Mouse (Mus musculus) neural tube, embryonic 12.5 days (tissue): ENCODE measurements around the gene Lasp1. TPM values are rescaled to one million over a fixed set of nuclear protein-coding genes. Genes with fewer than 3 reads are reported as not detected.
"Not testable (repeated sequence)": the region's sequence is repeated elsewhere in the genome, so short reads cannot be mapped to it uniquely, and the experiment has no call there.

Source experiments
- ATAC-seq: fragments of 200-750 bp; cut with Nextera tagmentation; 2 replicates; pipeline ENCODE4 v1.8.0; 2017; ENCODE audit warnings: low read depth, mild to moderate bottlenecking, moderate TSS enrichment, moderate library complexity; ENCODE audit not compliant: low FRiP score
- H3K27ac ChIP-seq: fragments of 300-500 bp; sonication (generic); 2 replicates; pipeline ENCODE4 v1.5.1; 2016
- H3K27me3 ChIP-seq: fragments of 300-500 bp; sonication (generic); replicated peaks from 2 replicates; pipeline ENCODE4 v1.6.1; 2016; ENCODE audit warnings: mild to moderate bottlenecking
- H3K36me3 ChIP-seq: fragments of 300-500 bp; sonication (generic); 2 replicates; pipeline ENCODE4 v1.6.1; 2016; ENCODE audit warnings: mild to moderate bottlenecking
- H3K4me1 ChIP-seq: fragments of 300-500 bp; sonication (generic); 2 replicates; pipeline ENCODE4 v1.6.1; 2016
- H3K4me2 ChIP-seq: fragments of 300-500 bp; sonication (generic); replicated peaks from 2 replicates; pipeline ENCODE4 v1.6.1; 2016; ENCODE audit warnings: mild to moderate bottlenecking
- H3K4me3 ChIP-seq: fragments of 300-500 bp; sonication (generic); 2 replicates; pipeline ENCODE4 v1.5.1; 2016
- H3K9ac ChIP-seq: fragments of 300-500 bp; sonication (generic); 2 replicates; pipeline ENCODE4 v1.6.1; 2016; ENCODE audit warnings: mild to moderate bottlenecking
- H3K9me3 ChIP-seq: fragments of 300-500 bp; sonication (generic); 2 replicates; pipeline ENCODE4 v1.6.1; 2016; ENCODE audit warnings: mild to moderate bottlenecking
- WGBS: fragments of 180-500 bp; shearing (Covaris S2); methylation state at CpG from one replicate; pipeline ENCODE4 v1.1.7; 2016; 5-methylcytosine and 5-hydroxymethylcytosine counted together
- polyA plus RNA-seq: library from polyadenylated mRNA; unstranded; fragments of >200 nt; fragmentation: Nextera tagmentation; extraction: Ambion mirVana; gene quantifications from 2 replicates; pipeline ENCODE4 v1.2.1, GENCODE M21; 2016

Lasp1 gene
- polyA plus RNA-seq, 1 experiment from 2014 or later = 105 TPM

- not testable (repeated sequence) for H3K27me3 ChIP-seq, H3K4me2 ChIP-seq, H3K9me3 ChIP-seq, H3K4me3 ChIP-seq, H3K27ac ChIP-seq, H3K36me3 ChIP-seq, ATAC-seq, H3K9ac ChIP-seq, H3K4me1 ChIP-seq
- WGBS = 93% methylated on average over 5 of the region's 5 CpGs
Observed at GRCm38 (mm10) chr11:97872378-97872777, 73.6 kb downstream of the Lasp1 start.

DNA sequence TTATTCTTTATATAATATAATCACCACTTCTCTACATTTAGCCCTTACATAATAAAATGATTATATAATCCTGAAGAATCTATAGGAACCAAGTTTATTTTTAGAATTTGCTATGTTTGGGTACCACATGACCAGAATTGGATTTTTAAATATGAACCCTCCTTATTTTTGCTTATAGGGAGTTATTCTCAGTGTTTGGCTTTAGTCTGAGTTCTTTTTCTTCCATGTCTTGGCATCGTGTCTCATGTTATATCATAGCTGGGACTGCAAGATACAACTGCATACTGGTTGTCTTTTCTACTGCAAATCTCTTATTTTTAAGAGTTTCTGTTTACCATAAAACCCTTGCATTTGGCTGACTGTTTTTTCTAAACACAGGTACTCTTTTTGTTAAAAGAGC, 75.6 kb downstream of the Lasp1 start:
- H3K36me3 ChIP-seq = no peaks in the 10 kb centered on the region
- no peak overlapping the region for H3K4me3 ChIP-seq
- H3K9me3 ChIP-seq = no peaks in the 10 kb centered on the region
- no peak overlapping the region for H3K27ac ChIP-seq
- no peak overlapping the region for H3K9ac ChIP-seq
- no peaks in the 10 kb centered on the region for H3K27me3 ChIP-seq
- no peak overlapping the region for H3K4me2 ChIP-seq
- 98% methylated on average over 1 of the region's 1 CpGs for WGBS
- no peak for ATAC-seq
- H3K4me1 ChIP-seq = no peaks in the 10 kb centered on the region

GRCm38 (mm10) chr11:97877341-97877740, 78.5 kb downstream of the Lasp1 start:
- ATAC-seq = no peak
- Histone ChIP-seq H3K27ac (no peak overlapping the region), H3K4me2 (no peak overlapping the region), H3K36me3 (no peaks in the 10 kb centered on the region), H3K4me1 (no peaks in the 10 kb centered on the region), H3K4me3 (no peak overlapping the region), H3K9me3 (no peaks in the 10 kb centered on the region), H3K9ac (no peak overlapping the region), H3K27me3 (no peaks in the 10 kb centered on the region)
- WGBS = 72% methylated on average over 2 of the region's 2 CpGs

GRCm38 (mm10) chr11:97880362-97880761, 81.6 kb downstream of the Lasp1 start:
- 95% methylated on average over 4 of the region's 4 CpGs for WGBS
- Histone ChIP-seq H3K4me3 (no peak overlapping the region), H3K9me3 (no peaks in the 10 kb centered on the region), H3K27me3 (no peaks in the 10 kb centered on the region), H3K9ac (no peak overlapping the region), H3K4me1 (no peaks in the 10 kb centered on the region), H3K4me2 (no peak overlapping the region), H3K27ac (no peak overlapping the region), H3K36me3 (no peaks in the 10 kb centered on the region)
- ATAC-seq = no peak

GRCm38 (mm10) chr11:97883542-97883917, 84.7 kb downstream of the Lasp1 start:
- Histone ChIP-seq H3K4me2 (peak overlapping the region; percentile 61), H3K9ac (peak overlapping the region; percentile 33; the same call in 1 of the 2 replicates), H3K4me1 (no peaks in the 10 kb centered on the region), H3K9me3 (no peaks in the 10 kb centered on the region), H3K36me3 (no peaks in the 10 kb centered on the region), H3K27me3 (no peaks in the 10 kb centered on the region), H3K27ac (no peak overlapping the region), H3K4me3 (peak overlapping the region; percentile 57)
- 5% methylated on average over 26 of the region's 26 CpGs for whole genome bisulfite sequencing
- 0 out of 2 replicates have a peak, but pooled peaks have one; percentile 22 for ATAC-seq

GRCm38 (mm10) chr11:97883918-97884600, 85.3 kb downstream of the Lasp1 start, which contains the start of gene Fbxo47:
Fbxo47 (minus strand) TSS chr11:97884154.
- peak within 1 kb of the TSS; percentile 33; the same call in 1 of the 2 replicates for H3K9ac ChIP-seq
- WGBS = under 1% methylated on average over 37 of the region's 37 CpGs
- H3K27me3 ChIP-seq = no peaks in the 10 kb centered on the region
- no peaks in the 10 kb centered on the region for H3K4me1 ChIP-seq
- H3K36me3 ChIP-seq = no peaks in the 10 kb centered on the region
- H3K4me2 ChIP-seq = peak within 1 kb of the TSS; percentile 61
- peak within 1 kb of the TSS; percentile 57 for H3K4me3 ChIP-seq
- peak within 1 kb of the TSS; percentile 57; the same call in 1 of the 2 replicates for H3K27ac ChIP-seq
- no peaks in the 10 kb centered on the region for H3K9me3 ChIP-seq
- ATAC-seq = peak; percentile 96

GRCm38 (mm10) chr11:97884601-97885185, 85.9 kb downstream of the Lasp1 start:
- 36% methylated on average over 7 of the region's 7 CpGs for WGBS
- no peaks in the 10 kb centered on the region for H3K9me3 ChIP-seq

GRCm38 (mm10) chr11:97885296-97885915, 86.6 kb downstream of the Lasp1 start:
- H3K4me2 ChIP-seq = no peak overlapping the region
- no peak overlapping the region for H3K9ac ChIP-seq
- H3K9me3 ChIP-seq = no peaks in the 10 kb centered on the region
- H3K27me3 ChIP-seq = no peaks in the 10 kb centered on the region
- WGBS = 94% methylated on average over 2 of the region's 2 CpGs
- H3K4me1 ChIP-seq = no peaks in the 10 kb centered on the region
- no peaks in the 10 kb centered on the region for H3K36me3 ChIP-seq
- H3K4me3 ChIP-seq = no peak overlapping the region
- no peak overlapping the region for H3K27ac ChIP-seq
- no peak for ATAC-seq

More at GRCm38 (mm10) chr11:97884601-97885185, 85.9 kb downstream of the Lasp1 start:
- Histone ChIP-seq H3K9ac (0 out of 2 replicates have a peak overlapping the region, but pooled peaks have one; percentile 21), H3K4me3 (peak overlapping the region; percentile 57), H3K4me2 (peak overlapping the region; percentile 61), H3K27ac (peak overlapping the region; percentile 57; the same call in 1 of the 2 replicates), H3K36me3 (no peaks in the 10 kb centered on the region), H3K27me3 (no peaks in the 10 kb centered on the region), H3K4me1 (no peaks in the 10 kb centered on the region)
- 0 out of 2 replicates have a peak, but pooled peaks have one; percentile 5 for ATAC-seq

Other genes starting within 250 kb of the Lasp1 start
- 6.4 and 7.9 TPM in 2 replicates for gene Srcin1, start 222.8 kb upstream of the Lasp1 start, polyA plus RNA-seq
- 13.6 and 15.1 TPM in 2 replicates for gene Epop, start 169.3 kb upstream of the Lasp1 start, polyA plus RNA-seq
- 3.0 and 4.0 TPM in 2 replicates for gene Mllt6, start 135.6 kb upstream of the Lasp1 start, polyA plus RNA-seq
- gene Cisd3, start 113.2 kb upstream of the Lasp1 start, polyA plus RNA-seq = 17.8 and 25.6 TPM in 2 replicates
- gene Pcgf2, start 98.5 kb upstream of the Lasp1 start, polyA plus RNA-seq = 19.9 and 21.1 TPM in 2 replicates
- gene Psmb3, start 95.6 kb upstream of the Lasp1 start, polyA plus RNA-seq = 453 and 497 TPM in 2 replicates
- 3.2 and 3.7 TPM in 2 replicates for gene Pip4k2b, start 54.3 kb upstream of the Lasp1 start, polyA plus RNA-seq
- gene Cwc25, start 32.4 kb upstream of the Lasp1 start, polyA plus RNA-seq = 21.1 and 23.4 TPM in 2 replicates
- 0.56 and 0.70 TPM in 2 replicates for gene 1700001P01Rik, start 23.1 kb upstream of the Lasp1 start, polyA plus RNA-seq
- gene Rpl23, start 16.6 kb upstream of the Lasp1 start, polyA plus RNA-seq = 369 and 383 TPM in 2 replicates
- 12.9 and 15.8 TPM in 2 replicates for gene B230217C12Rik, start 41.8 kb downstream of the Lasp1 start, polyA plus RNA-seq
- 0.72 and 0.85 TPM in 2 replicates for gene Fbxo47, start 85.2 kb downstream of the Lasp1 start, polyA plus RNA-seq
- 0.24 and 0.68 TPM in 2 replicates for gene Plxdc1, start 187.4 kb downstream of the Lasp1 start, polyA plus RNA-seq
- gene Arl5c, start 197.2 kb downstream of the Lasp1 start, polyA plus RNA-seq = 6.8 and 8.6 TPM in 2 replicates
- gene Cacnb1, start 224.0 kb downstream of the Lasp1 start, polyA plus RNA-seq = 38.2 and 40.9 TPM in 2 replicates
- 709 and 737 TPM in 2 replicates for gene Rpl19, start 227.7 kb downstream of the Lasp1 start, polyA plus RNA-seq